Mouse (Mus musculus): ENCODE data around the gene Miox. TPM values are rescaled to one million over a fixed set of nuclear protein-coding genes. Genes with fewer than 3 reads are reported as not detected.

Miox gene
- total RNA-seq (2017): not detected in 2 replicates

GRCm38 (mm10) chr15:89334271-89334670 lies at the start of gene Miox:
Gene Miox, plus strand, starts transcription at chr15:89334398.
- no peak for ATAC-seq (ENCODE audit: extremely low read depth, insufficient number of reproducible peaks, low FRiP score, poor library complexity, severe bottlenecking)

GRCm38 (mm10) chr15:89285004-89285403 lies 49.2 kb upstream of the Miox start:
- ATAC-seq (ENCODE audit: extremely low read depth, insufficient number of reproducible peaks, low FRiP score, poor library complexity, severe bottlenecking): no peak

- no peak for ATAC-seq (ENCODE audit: extremely low read depth, insufficient number of reproducible peaks, low FRiP score, poor library complexity, severe bottlenecking)
Observed at GRCm38 (mm10) chr15:89285478-89285877, 48.7 kb upstream of the Miox start.

- no peak for ATAC-seq (ENCODE audit: extremely low read depth, insufficient number of reproducible peaks, low FRiP score, poor library complexity, severe bottlenecking)
Observed at GRCm38 (mm10) chr15:89286114-89286513, 48.1 kb upstream of the Miox start.

GRCm38 (mm10) chr15:89286582-89286981 lies 47.6 kb upstream of the Miox start:
- ATAC-seq (ENCODE audit: extremely low read depth, insufficient number of reproducible peaks, low FRiP score, poor library complexity, severe bottlenecking): no peak

- ATAC-seq (ENCODE audit: extremely low read depth, insufficient number of reproducible peaks, low FRiP score, poor library complexity, severe bottlenecking): no peak
Observed at GRCm38 (mm10) chr15:89288227-89288767, 45.9 kb upstream of the Miox start.

- no peak for ATAC-seq (ENCODE audit: extremely low read depth, insufficient number of reproducible peaks, low FRiP score, poor library complexity, severe bottlenecking)
Observed at GRCm38 (mm10) chr15:89289455-89289854, 44.7 kb upstream of the Miox start.

- ATAC-seq (ENCODE audit: extremely low read depth, insufficient number of reproducible peaks, low FRiP score, poor library complexity, severe bottlenecking): no peak
Observed at GRCm38 (mm10) chr15:89291521-89291920, 42.7 kb upstream of the Miox start.

GRCm38 (mm10) chr15:89292795-89293194 lies 41.4 kb upstream of the Miox start:
- no peak for ATAC-seq (ENCODE audit: extremely low read depth, insufficient number of reproducible peaks, low FRiP score, poor library complexity, severe bottlenecking)

GRCm38 (mm10) chr15:89293778-89294177 lies 40.4 kb upstream of the Miox start:
- ATAC-seq (ENCODE audit: extremely low read depth, insufficient number of reproducible peaks, low FRiP score, poor library complexity, severe bottlenecking): no peak

- no peak for ATAC-seq (ENCODE audit: extremely low read depth, insufficient number of reproducible peaks, low FRiP score, poor library complexity, severe bottlenecking)
Observed at GRCm38 (mm10) chr15:89295580-89296165, 38.5 kb upstream of the Miox start.

- ATAC-seq (ENCODE audit: extremely low read depth, insufficient number of reproducible peaks, low FRiP score, poor library complexity, severe bottlenecking): no peak
Observed at GRCm38 (mm10) chr15:89296465-89296864, 37.7 kb upstream of the Miox start.

- ATAC-seq (ENCODE audit: extremely low read depth, insufficient number of reproducible peaks, low FRiP score, poor library complexity, severe bottlenecking): no peak
Observed at GRCm38 (mm10) chr15:89297695-89298094, 36.5 kb upstream of the Miox start.

- no peak for ATAC-seq (ENCODE audit: extremely low read depth, insufficient number of reproducible peaks, low FRiP score, poor library complexity, severe bottlenecking)
Observed at GRCm38 (mm10) chr15:89300180-89300579, 34.0 kb upstream of the Miox start.

- ATAC-seq (ENCODE audit: extremely low read depth, insufficient number of reproducible peaks, low FRiP score, poor library complexity, severe bottlenecking): no peak
Observed at GRCm38 (mm10) chr15:89300600-89300999, 33.6 kb upstream of the Miox start.

- ATAC-seq (ENCODE audit: extremely low read depth, insufficient number of reproducible peaks, low FRiP score, poor library complexity, severe bottlenecking): no peak
Observed at GRCm38 (mm10) chr15:89305966-89306365, 28.2 kb upstream of the Miox start.

- ATAC-seq (ENCODE audit: extremely low read depth, insufficient number of reproducible peaks, low FRiP score, poor library complexity, severe bottlenecking): no peak
Observed at GRCm38 (mm10) chr15:89307461-89307860, 26.7 kb upstream of the Miox start.

GRCm38 (mm10) chr15:89308406-89309139 lies 25.6 kb upstream of the Miox start:
- ATAC-seq (ENCODE audit: extremely low read depth, insufficient number of reproducible peaks, low FRiP score, poor library complexity, severe bottlenecking): peak; percentile 21; the same call in 1 of the 2 replicates

GRCm38 (mm10) chr15:89309962-89310498 lies 24.2 kb upstream of the Miox start:
- peak; percentile 63 for ATAC-seq (ENCODE audit: extremely low read depth, insufficient number of reproducible peaks, low FRiP score, poor library complexity, severe bottlenecking)

- ATAC-seq (ENCODE audit: extremely low read depth, insufficient number of reproducible peaks, low FRiP score, poor library complexity, severe bottlenecking): no peak
Observed at GRCm38 (mm10) chr15:89313359-89313758, 20.8 kb upstream of the Miox start.
